Mouse (Mus musculus) megakaryocyte, embryonic 14.5 days (primary cell): ENCODE results near the gene Msl1. TPM values are rescaled to one million over a fixed set of nuclear protein-coding genes. Genes with fewer than 3 reads are reported as not detected.

ENCODE experiments used
- H3K27me3 ChIP-seq: replicated peaks from 2 replicates; pipeline ENCODE3; 2012; ENCODE audit warnings: inconsistent platforms
- H3K36me3 ChIP-seq: replicated peaks from 2 replicates; pipeline ENCODE3; 2012; ENCODE audit warnings: low read length, inconsistent platforms, mixed read lengths
- H3K4me1 ChIP-seq: 2 replicates; pipeline ENCODE4 v1.6.1; 2012; ENCODE audit warnings: inconsistent platforms
- H3K4me3 ChIP-seq: replicated peaks from 2 replicates; pipeline ENCODE3; 2012; ENCODE audit warnings: moderate library complexity, mild to moderate bottlenecking, inconsistent platforms
- H3K9me3 ChIP-seq: 2 replicates; pipeline ENCODE4 v1.6.1; 2012; ENCODE audit warnings: inconsistent platforms
- FLI1 ChIP-seq: IDR thresholded peaks from 2 replicates; pipeline ENCODE4 v1.6.1; 2012; ENCODE audit warnings: low read length, inconsistent platforms, mixed read lengths
- GATA1 ChIP-seq: IDR thresholded peaks from 3 replicates; pipeline ENCODE4 v1.6.1; 2012; ENCODE audit warnings: mixed read lengths, low read length, inconsistent platforms, borderline replicate concordance
- polyA plus RNA-seq: library from polyadenylated mRNA; stranded (reverse); fragments of >175 nt; gene quantifications from 2 replicates; pipeline ENCODE4 v1.2.3, GENCODE M21; 2012; ENCODE audit warnings: low replicate concordance; ENCODE audit not compliant: insufficient read depth

The Msl1 gene
- polyA plus RNA-seq, 1 experiment = 30.0 TPM

DNA sequence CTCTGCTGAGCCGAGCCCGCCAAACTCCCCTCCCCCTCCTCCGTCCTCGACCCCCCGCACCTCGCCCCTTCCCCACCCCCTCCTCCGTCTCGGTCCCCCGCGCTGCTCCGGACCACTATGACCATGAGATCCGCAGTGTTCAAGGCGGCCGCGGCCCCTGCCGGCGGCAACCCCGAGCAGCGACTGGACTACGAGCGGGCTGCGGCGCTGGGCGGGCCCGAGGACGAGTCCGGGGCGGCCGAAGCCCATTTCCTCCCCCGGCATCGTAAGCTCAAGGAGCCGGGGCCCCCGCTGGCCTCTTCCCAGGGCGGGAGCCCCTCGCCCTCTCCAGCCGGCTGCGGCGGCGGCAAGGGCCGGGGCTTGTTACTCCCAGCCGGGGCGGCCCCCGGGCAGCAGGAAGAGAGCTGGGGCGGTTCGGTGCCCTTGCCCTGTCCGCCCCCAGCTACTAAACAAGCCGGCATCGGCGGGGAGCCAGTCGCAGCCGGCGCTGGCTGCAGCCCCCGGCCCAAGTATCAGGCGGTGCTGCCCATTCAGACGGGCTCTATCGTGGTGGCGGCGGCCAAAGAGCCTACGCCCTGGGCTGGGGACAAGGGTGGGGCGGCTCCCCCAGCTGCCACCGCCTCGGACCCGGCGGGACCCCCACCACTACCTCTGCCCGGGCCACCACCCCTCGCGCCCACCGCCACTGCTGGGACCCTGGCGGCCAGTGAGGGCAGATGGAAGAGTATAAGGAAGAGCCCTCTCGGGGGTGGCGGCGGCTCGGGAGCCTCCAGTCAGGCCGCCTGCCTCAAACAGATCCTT lies 598 bp downstream of the Msl1 start:
- TF ChIP-seq FLI1 (no peak), GATA1 (no peak)
- Histone ChIP-seq H3K4me3 (peak overlapping the region; percentile 99), H3K4me1 (peaks cover 70% of the 10 kb centered on the region), H3K36me3 (peaks cover 39% of the 10 kb centered on the region), H3K27me3 (no peaks in the 10 kb centered on the region), H3K9me3 (no peaks in the 10 kb centered on the region)

GRCm38 (mm10) chr11:98796515-98797216 lies 1.4 kb downstream of the Msl1 start:
- Histone ChIP-seq H3K36me3 (peaks cover 46% of the 10 kb centered on the region), H3K4me1 (peaks cover 70% of the 10 kb centered on the region), H3K9me3 (no peaks in the 10 kb centered on the region), H3K4me3 (peak overlapping the region; percentile 99), H3K27me3 (no peaks in the 10 kb centered on the region)
- TF ChIP-seq FLI1 = no peak
- no peak for TF ChIP-seq GATA1

DNA sequence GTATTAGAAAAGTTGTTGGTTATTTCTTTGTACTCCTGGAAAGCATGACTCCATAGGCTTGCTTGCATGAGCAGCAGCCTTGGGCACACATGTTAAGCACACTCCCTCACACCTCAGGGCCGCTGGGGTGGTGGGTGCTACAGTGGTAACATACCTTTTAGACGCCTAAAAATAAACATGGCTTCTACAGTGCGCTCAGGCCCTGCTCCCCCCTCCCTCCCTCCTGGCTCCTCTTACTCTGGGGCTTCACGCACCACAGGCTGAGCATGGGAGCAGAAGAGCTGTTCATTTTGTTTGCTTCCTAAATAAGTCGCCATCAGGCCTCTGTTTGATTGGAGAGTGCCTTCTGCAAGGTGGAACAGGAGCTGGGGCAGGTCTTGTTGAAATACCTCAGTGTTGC lies 2.0 kb downstream of the Msl1 start:
- no peak for TF ChIP-seq GATA1
- TF ChIP-seq FLI1 = no peak
- H3K9me3 ChIP-seq = no peaks in the 10 kb centered on the region
- H3K36me3 ChIP-seq = peaks cover 53% of the 10 kb centered on the region
- H3K27me3 ChIP-seq = no peaks in the 10 kb centered on the region
- peak overlapping the region; percentile 99 for H3K4me3 ChIP-seq
- peaks cover 64% of the 10 kb centered on the region for H3K4me1 ChIP-seq

GRCm38 (mm10) chr11:98797909-98798308 lies 2.6 kb downstream of the Msl1 start:
- Histone ChIP-seq H3K27me3 (no peaks in the 10 kb centered on the region), H3K9me3 (no peaks in the 10 kb centered on the region), H3K36me3 (peaks cover 57% of the 10 kb centered on the region), H3K4me3 (peak overlapping the region; percentile 99), H3K4me1 (peaks cover 58% of the 10 kb centered on the region)
- no peak for TF ChIP-seq FLI1
- TF ChIP-seq GATA1 = no peak

DNA sequence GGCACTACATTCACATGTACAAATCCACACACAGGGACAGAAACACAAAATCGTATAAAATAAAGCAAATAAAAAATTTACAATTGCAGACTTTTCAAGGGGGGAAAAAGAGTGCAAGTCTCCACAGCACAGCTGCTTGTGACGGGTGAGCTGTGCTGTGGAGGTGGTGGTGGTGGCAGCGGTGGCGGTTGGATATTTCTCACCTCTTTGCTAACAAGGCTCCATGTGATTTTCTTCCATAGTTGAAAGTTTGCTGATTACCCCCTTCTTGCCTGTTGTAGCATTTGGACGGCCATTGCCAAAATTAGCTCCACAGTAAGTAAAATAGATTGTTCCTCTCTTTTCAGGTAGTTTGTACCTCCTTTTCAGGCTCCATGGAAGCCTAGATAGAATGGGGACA lies 9.3 kb downstream of the Msl1 start, which contains the start of gene Casc3:
TSS of gene Casc3 (plus strand) at position 301 of the 400 bp plus-strand sequence.
- peaks cover 87% of the 10 kb centered on the region for H3K36me3 ChIP-seq

GRCm38 (mm10) chr11:98808417-98808816 lies 13.1 kb downstream of the Msl1 start:
- Histone ChIP-seq H3K36me3 (peaks cover 73% of the 10 kb centered on the region), H3K4me3 (peak overlapping the region; percentile 94), H3K27me3 (no peaks in the 10 kb centered on the region), H3K4me1 (peaks cover 33% of the 10 kb centered on the region), H3K9me3 (no peaks in the 10 kb centered on the region)
- no peak for TF ChIP-seq GATA1
- no peak for TF ChIP-seq FLI1

More for the DNA sequence above, 9.3 kb downstream of the Msl1 start, which contains the start of gene Casc3:
- H3K27me3 ChIP-seq = no peaks in the 10 kb centered on the region
- no peak for TF ChIP-seq GATA1
- no peak for TF ChIP-seq FLI1
- no peak within 1 kb of the TSS for H3K4me3 ChIP-seq
- no peaks in the 10 kb centered on the region for H3K9me3 ChIP-seq
- peaks cover 28% of the 10 kb centered on the region for H3K4me1 ChIP-seq

DNA sequence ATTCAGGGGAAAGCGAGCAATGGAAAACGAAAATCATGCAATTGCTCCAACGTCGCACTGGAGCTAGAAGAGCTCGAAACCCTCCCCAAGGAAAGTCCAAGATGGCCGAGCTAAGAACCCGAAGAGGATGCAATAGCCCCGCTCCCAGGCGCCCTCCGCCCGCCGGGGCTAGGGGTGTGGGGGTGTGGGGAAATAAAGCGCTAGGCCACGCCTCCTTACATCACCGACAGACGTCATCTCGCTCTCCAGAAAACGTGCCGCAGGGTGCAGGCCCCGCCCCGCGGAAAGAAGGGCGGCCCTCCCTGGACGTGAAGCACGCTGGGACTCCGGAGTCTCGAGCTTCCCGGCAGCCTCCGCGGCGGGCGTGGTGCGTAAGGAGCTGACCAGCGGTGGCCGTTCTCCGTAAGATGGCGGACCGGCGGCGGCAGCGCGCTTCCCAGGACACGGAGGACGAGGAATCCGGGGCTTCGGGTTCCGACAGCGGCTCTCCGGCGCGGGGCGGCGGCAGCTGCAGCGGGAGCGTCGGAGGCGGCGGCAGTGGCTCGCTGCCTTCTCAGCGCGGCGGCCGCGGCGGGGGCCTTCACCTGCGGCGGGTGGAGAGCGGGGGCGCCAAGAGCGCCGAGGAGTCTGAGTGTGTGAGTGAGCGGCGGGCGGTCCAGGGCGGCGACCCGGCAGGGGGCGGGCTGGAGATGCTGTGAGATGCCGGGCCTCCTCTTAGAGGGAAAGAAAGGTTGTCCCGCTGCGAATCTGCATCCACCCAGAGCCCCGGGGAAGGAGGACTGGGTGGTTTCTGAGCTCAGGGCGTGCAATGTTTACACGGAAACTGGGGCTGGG lies 14.4 kb downstream of the Msl1 start:
- peaks cover 72% of the 10 kb centered on the region for H3K36me3 ChIP-seq
- TF ChIP-seq GATA1 (no peak), FLI1 (no peak)

GRCm38 (mm10) chr11:98810686-98811085 lies 15.4 kb downstream of the Msl1 start:
- H3K36me3 ChIP-seq = peaks cover 70% of the 10 kb centered on the region
- peak overlapping the region; percentile 94 for H3K4me3 ChIP-seq
- H3K9me3 ChIP-seq = no peaks in the 10 kb centered on the region
- TF ChIP-seq GATA1 (no peak), FLI1 (no peak)
- H3K4me1 ChIP-seq = peaks cover 35% of the 10 kb centered on the region
- no peaks in the 10 kb centered on the region for H3K27me3 ChIP-seq

More for the DNA sequence above, 14.4 kb downstream of the Msl1 start:
- H3K27me3 ChIP-seq = no peaks in the 10 kb centered on the region
- H3K4me1 ChIP-seq = peaks cover 39% of the 10 kb centered on the region
- H3K9me3 ChIP-seq = no peaks in the 10 kb centered on the region
- peak overlapping the region; percentile 94 for H3K4me3 ChIP-seq

GRCm38 (mm10) chr11:98816706-98817239 lies 21.5 kb downstream of the Msl1 start:
- peaks cover 32% of the 10 kb centered on the region for H3K4me1 ChIP-seq
- H3K27me3 ChIP-seq = no peaks in the 10 kb centered on the region
- H3K4me3 ChIP-seq = no peak overlapping the region
- H3K36me3 ChIP-seq = peaks cover 92% of the 10 kb centered on the region
- H3K9me3 ChIP-seq = no peaks in the 10 kb centered on the region
- TF ChIP-seq FLI1 (no peak), GATA1 (no peak)
